Mouse (Mus musculus): ENCODE results near the gene Gpr141. TPM values are rescaled to one million over a fixed set of nuclear protein-coding genes. Genes with fewer than 3 reads are reported as not detected.
"Not testable (repeated sequence)": the region's sequence is repeated elsewhere in the genome, so short reads cannot be mapped to it uniquely, and the experiment has no call there.

Gene Gpr141
- polyA plus RNA-seq, 1 experiment from 2014 or later, result 0.42 TPM

DNA sequence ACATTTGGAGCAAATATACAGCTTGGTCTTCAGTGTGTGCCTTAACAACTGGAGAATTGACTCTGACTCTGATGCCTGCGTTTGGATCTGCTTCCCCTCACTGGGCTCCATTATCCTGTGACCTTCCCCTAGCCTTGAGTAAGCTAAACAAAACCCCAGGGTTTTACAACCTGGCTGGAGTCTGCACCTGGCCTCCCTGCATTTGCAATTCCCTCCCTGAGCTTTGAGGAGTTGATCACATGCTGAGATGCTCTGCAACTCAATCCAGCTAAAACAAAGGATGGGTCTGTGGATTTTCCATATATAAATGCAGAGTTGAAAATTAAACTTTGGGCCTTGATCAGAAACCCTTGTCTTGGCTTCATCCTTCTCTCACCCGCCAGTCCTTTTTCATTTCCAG, 4.8 kb downstream of the Gpr141 start:
- Histone ChIP-seq H3K27me3 (no peaks in the 10 kb centered on the region), H3K27ac (no peak overlapping the region), H3K9ac (no peak overlapping the region), H3K9me3 (no peaks in the 10 kb centered on the region), H3K4me2 (no peak overlapping the region), H3K4me3 (no peak overlapping the region), H3K4me1 (no peaks in the 10 kb centered on the region), H3K36me3 (no peaks in the 10 kb centered on the region)
- WGBS, result 51% methylated on average over 2 of the region's 2 CpGs
- ATAC-seq (ENCODE audit: insufficient number of reproducible peaks, insufficient read depth, low FRiP score, low TSS enrichment, low read depth), result no peak

DNA sequence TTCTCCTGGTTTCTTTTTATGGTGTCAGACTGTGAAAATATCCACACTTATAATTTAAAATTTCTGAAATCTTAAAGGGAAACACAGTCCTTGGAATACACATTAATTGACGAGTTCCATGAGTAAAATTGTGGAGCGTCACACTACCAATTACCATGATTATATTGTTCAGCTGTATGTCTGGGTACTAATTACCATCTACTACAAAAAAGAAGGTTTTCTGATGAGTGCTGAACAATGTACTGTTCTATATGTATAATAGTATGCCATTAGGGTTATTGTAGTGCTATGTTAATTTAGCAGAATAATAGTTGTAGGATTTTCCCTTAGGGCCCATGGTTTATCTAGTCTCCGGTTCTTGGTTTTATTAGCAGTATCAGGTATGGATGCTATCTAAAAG, 29.1 kb downstream of the Gpr141 start:
- Histone ChIP-seq H3K4me3 (no peak overlapping the region), H3K4me1 (no peaks in the 10 kb centered on the region), H3K36me3 (no peaks in the 10 kb centered on the region), H3K4me2 (no peak overlapping the region), H3K9ac (no peak overlapping the region), H3K9me3 (no peaks in the 10 kb centered on the region), H3K27ac (no peak overlapping the region), H3K27me3 (no peaks in the 10 kb centered on the region)
- WGBS, result 86% methylated on average over 3 of the region's 3 CpGs
- ATAC-seq (ENCODE audit: insufficient number of reproducible peaks, insufficient read depth, low FRiP score, low TSS enrichment, low read depth), result no peak

DNA sequence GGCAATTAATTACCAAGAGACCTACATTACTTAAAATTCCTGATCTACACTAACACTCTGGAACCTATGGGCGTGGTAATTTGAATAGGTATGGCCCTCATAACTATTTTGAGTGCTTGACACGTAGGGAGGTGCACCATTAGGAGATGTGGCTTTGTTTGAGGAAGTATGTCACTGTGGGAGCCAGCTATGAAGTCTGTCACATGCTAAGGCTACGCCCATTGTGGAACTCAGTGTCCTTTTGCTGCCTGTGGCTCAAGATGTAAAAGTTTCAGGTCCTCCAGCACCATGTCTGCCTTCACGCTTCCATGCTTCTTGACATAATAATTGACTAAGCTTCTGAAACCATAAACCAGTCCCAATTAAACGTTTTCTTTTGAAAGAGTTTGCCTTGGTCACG, 29.6 kb downstream of the Gpr141 start:
- H3K4me2 ChIP-seq, result no peak overlapping the region
- H3K4me1 ChIP-seq, result no peaks in the 10 kb centered on the region
- no peaks in the 10 kb centered on the region for H3K9me3 ChIP-seq
- no peak for ATAC-seq (ENCODE audit: insufficient number of reproducible peaks, insufficient read depth, low FRiP score, low TSS enrichment, low read depth)
- 68% methylated on average over 6 of the region's 6 CpGs for WGBS
- no peaks in the 10 kb centered on the region for H3K36me3 ChIP-seq
- no peak overlapping the region for H3K27ac ChIP-seq
- H3K27me3 ChIP-seq, result no peaks in the 10 kb centered on the region
- H3K9ac ChIP-seq, result no peak overlapping the region
- H3K4me3 ChIP-seq, result no peak overlapping the region

- H3K9ac ChIP-seq, result no peak overlapping the region
- H3K4me1 ChIP-seq, result no peaks in the 10 kb centered on the region
- 74% methylated on average over 4 of the region's 4 CpGs for WGBS
- no peaks in the 10 kb centered on the region for H3K36me3 ChIP-seq
- H3K4me2 ChIP-seq, result no peak overlapping the region
- no peak overlapping the region for H3K4me3 ChIP-seq
- ATAC-seq (ENCODE audit: insufficient number of reproducible peaks, insufficient read depth, low FRiP score, low TSS enrichment, low read depth), result no peak
- H3K27ac ChIP-seq, result no peak overlapping the region
- no peaks in the 10 kb centered on the region for H3K9me3 ChIP-seq
- H3K27me3 ChIP-seq, result no peaks in the 10 kb centered on the region
These were observed 30.3 kb downstream of the Gpr141 start for GRCm38 (mm10) chr13:19793761-19794160.

- not testable (repeated sequence) for H3K27me3 ChIP-seq; H3K9ac ChIP-seq; H3K36me3 ChIP-seq; H3K4me1 ChIP-seq; H3K4me2 ChIP-seq; H3K27ac ChIP-seq; H3K9me3 ChIP-seq; ATAC-seq (ENCODE audit: insufficient number of reproducible peaks, insufficient read depth, low FRiP score, low TSS enrichment, low read depth); H3K4me3 ChIP-seq
- WGBS, result 21% methylated on average over 1 of the region's 1 CpGs
These were observed 36.1 kb downstream of the Gpr141 start for GRCm38 (mm10) chr13:19787946-19788345.

DNA sequence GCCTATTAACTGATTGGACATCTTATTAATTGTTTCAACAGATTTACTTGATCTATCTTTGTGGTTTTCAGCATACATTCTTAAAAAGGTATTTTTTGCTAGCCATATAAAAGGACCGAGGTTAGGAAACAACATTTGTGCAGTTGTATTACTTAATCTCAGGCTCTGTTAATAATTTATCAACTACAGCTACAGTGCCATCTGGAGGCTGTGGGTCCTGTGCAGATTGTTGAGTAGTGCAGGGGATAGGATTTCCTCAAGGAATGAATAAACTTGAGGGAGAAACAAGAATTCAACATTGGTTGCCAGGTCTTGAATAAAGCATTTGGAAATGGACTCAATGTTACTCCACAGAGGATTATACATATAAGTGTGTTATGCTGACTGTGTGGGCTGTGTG, 53.9 kb downstream of the Gpr141 start:
- Histone ChIP-seq H3K36me3 (no peaks in the 10 kb centered on the region), H3K9me3 (no peaks in the 10 kb centered on the region), H3K4me2 (no peak overlapping the region), H3K27me3 (no peaks in the 10 kb centered on the region), H3K27ac (no peak overlapping the region), H3K4me1 (no peaks in the 10 kb centered on the region), H3K4me3 (no peak overlapping the region), H3K9ac (no peak overlapping the region)
- no peak for ATAC-seq (ENCODE audit: insufficient number of reproducible peaks, insufficient read depth, low FRiP score, low TSS enrichment, low read depth)
- 71% methylated on average over 1 of the region's 1 CpGs for WGBS

DNA sequence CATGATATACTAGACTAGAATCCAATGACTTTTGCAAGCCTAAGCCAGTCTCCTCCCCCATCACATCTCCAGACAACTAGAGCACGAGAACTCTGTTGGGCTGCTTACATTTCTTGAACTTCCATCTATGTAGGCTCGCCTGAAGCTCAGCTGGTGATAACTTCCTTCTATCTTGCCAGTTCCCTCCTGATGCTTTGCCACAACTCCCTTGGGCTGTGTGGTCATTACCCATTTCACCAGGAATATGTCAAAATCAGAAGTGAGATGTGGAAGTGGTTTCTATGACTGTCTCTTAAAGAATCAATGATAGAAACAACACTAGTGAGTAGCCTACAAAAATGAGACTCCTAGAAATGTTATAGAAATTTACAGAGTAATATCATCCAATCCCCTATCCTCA, 56.9 kb downstream of the Gpr141 start:
- 76% methylated on average over 2 of the region's 2 CpGs for WGBS
- ATAC-seq (ENCODE audit: insufficient number of reproducible peaks, insufficient read depth, low FRiP score, low TSS enrichment, low read depth), result no peak
- H3K4me2 ChIP-seq, result no peak overlapping the region

DNA sequence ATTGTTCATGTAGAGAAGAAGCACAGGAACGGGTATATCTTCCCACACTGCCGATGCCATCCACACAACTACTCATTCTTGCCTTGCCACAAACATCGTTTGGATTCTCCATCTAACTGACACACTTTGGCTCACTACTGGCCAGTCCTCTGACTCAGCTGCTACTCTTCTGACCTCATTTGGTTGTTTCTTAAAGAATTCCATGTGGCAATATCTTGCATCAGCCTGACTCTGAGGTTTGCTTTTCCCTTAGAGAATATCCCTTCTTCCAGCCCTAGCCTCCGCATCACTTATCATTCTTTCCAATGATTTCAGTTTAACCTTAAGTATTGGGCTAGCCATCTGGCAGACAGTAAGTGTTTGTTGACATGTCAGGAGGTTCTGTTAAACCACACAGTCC, 59.8 kb downstream of the Gpr141 start:
- ATAC-seq (ENCODE audit: insufficient number of reproducible peaks, insufficient read depth, low FRiP score, low TSS enrichment, low read depth), result no peak
- H3K4me2 ChIP-seq, result no peak overlapping the region
- no peak overlapping the region for H3K4me3 ChIP-seq
- WGBS, result 89% methylated on average over 4 of the region's 4 CpGs
- H3K36me3 ChIP-seq, result no peaks in the 10 kb centered on the region
- H3K9ac ChIP-seq, result no peak overlapping the region
- H3K27me3 ChIP-seq, result no peaks in the 10 kb centered on the region
- no peak overlapping the region for H3K27ac ChIP-seq
- no peaks in the 10 kb centered on the region for H3K4me1 ChIP-seq
- no peaks in the 10 kb centered on the region for H3K9me3 ChIP-seq

More for the DNA sequence above, 56.9 kb downstream of the Gpr141 start:
- Histone ChIP-seq H3K27me3 (no peaks in the 10 kb centered on the region), H3K4me1 (no peaks in the 10 kb centered on the region), H3K27ac (no peak overlapping the region), H3K9ac (no peak overlapping the region), H3K4me3 (no peak overlapping the region), H3K36me3 (no peaks in the 10 kb centered on the region), H3K9me3 (no peaks in the 10 kb centered on the region)

DNA sequence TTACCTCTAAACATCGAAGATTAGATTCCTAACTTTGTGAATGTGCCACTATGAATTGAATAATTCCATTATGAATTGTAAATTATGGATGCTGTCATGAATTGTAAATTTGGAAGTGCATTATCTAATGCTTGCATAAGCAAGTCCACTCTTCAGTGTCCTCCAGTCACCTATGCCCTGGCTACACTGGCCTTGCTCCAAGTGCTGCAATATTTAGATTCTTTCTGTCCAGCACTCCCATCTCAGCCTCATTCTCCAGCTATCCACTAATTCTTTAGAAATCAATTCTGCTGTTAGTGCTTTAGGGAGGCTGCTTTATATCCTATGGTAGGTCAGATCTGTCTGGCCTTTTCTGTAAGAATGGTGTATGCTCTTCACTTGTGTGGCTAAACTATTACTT, 60.8 kb downstream of the Gpr141 start:
- Histone ChIP-seq H3K9me3 (no peaks in the 10 kb centered on the region), H3K27ac (no peak overlapping the region), H3K4me2 (no peak overlapping the region), H3K27me3 (no peaks in the 10 kb centered on the region), H3K4me1 (no peaks in the 10 kb centered on the region), H3K9ac (no peak overlapping the region), H3K4me3 (no peak overlapping the region), H3K36me3 (no peaks in the 10 kb centered on the region)
- no peak for ATAC-seq (ENCODE audit: insufficient number of reproducible peaks, insufficient read depth, low FRiP score, low TSS enrichment, low read depth)
- 91% methylated on average over 1 of the region's 1 CpGs for WGBS

GRCm38 (mm10) chr13:19745741-19746140, 78.3 kb downstream of the Gpr141 start:
- Histone ChIP-seq H3K9ac (no peak overlapping the region), H3K9me3 (no peaks in the 10 kb centered on the region), H3K4me1 (no peaks in the 10 kb centered on the region), H3K27me3 (no peaks in the 10 kb centered on the region), H3K36me3 (no peaks in the 10 kb centered on the region), H3K27ac (no peak overlapping the region), H3K4me2 (no peak overlapping the region), H3K4me3 (no peak overlapping the region)
- WGBS, result 75% methylated on average over 2 of the region's 2 CpGs
- ATAC-seq (ENCODE audit: insufficient number of reproducible peaks, insufficient read depth, low FRiP score, low TSS enrichment, low read depth), result no peak

- no peaks in the 10 kb centered on the region for H3K27me3 ChIP-seq
- H3K9me3 ChIP-seq, result no peaks in the 10 kb centered on the region
- ATAC-seq (ENCODE audit: insufficient number of reproducible peaks, insufficient read depth, low FRiP score, low TSS enrichment, low read depth), result no peak
- WGBS, result 77% methylated on average over 5 of the region's 5 CpGs
- H3K27ac ChIP-seq, result no peak overlapping the region
- H3K4me3 ChIP-seq, result no peak overlapping the region
- H3K9ac ChIP-seq, result no peak overlapping the region
- H3K4me2 ChIP-seq, result no peak overlapping the region
- H3K4me1 ChIP-seq, result no peaks in the 10 kb centered on the region
- H3K36me3 ChIP-seq, result no peaks in the 10 kb centered on the region
These were observed 79.5 kb downstream of the Gpr141 start for GRCm38 (mm10) chr13:19744536-19744935.

DNA sequence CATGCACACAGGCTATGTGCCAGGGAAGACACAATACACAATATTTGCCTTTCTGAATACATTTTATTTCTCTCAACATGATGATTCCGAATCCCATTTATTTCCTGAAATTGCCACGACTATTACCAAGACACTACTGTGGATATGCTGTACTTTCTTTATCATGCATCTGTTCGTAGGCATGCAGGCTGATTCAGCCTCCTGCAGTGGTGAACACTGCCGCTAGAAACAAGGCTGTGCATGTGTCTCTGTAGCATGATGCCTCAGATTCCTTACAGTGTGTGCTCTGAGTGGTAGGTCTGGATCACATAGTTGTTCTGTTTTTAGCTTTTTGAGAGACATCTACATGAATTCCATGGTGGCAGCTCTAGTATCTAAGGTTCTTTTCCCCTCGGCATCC, 89.5 kb downstream of the Gpr141 start:
- H3K4me1 ChIP-seq, result no peaks in the 10 kb centered on the region
- no peak overlapping the region for H3K4me2 ChIP-seq
- no peak overlapping the region for H3K9ac ChIP-seq
- ATAC-seq (ENCODE audit: insufficient number of reproducible peaks, insufficient read depth, low FRiP score, low TSS enrichment, low read depth), result no peak
- no peak overlapping the region for H3K4me3 ChIP-seq
- H3K9me3 ChIP-seq, result no peaks in the 10 kb centered on the region
- H3K36me3 ChIP-seq, result no peaks in the 10 kb centered on the region
- H3K27ac ChIP-seq, result no peak overlapping the region
- WGBS, result 80% methylated on average over 5 of the region's 5 CpGs
- H3K27me3 ChIP-seq, result no peaks in the 10 kb centered on the region

DNA sequence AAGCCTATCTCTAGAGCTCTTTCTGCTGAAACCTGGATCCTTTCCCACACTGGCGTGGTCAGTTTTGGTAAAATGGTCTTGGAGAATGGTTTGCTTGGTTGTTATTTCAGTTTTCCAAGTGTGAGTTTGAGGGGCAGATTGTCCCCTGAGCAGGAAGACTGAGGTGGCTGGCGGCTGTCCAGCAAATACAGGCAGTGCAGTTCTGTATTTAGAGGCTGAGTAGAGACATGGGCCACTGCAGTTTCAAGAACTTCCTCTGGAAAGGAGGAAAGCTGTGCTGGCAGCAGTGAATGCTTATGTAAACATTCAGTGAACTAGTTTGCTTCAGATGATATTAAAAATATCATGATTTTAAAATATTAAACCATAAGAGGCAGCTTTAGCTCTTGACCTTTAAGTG, 93.2 kb downstream of the Gpr141 start:
- Histone ChIP-seq H3K4me3 (no peak overlapping the region), H3K36me3 (no peaks in the 10 kb centered on the region), H3K9ac (no peak overlapping the region), H3K9me3 (no peaks in the 10 kb centered on the region), H3K27me3 (no peaks in the 10 kb centered on the region), H3K27ac (no peak overlapping the region), H3K4me2 (no peak overlapping the region), H3K4me1 (no peaks in the 10 kb centered on the region)
- no peak for ATAC-seq (ENCODE audit: insufficient number of reproducible peaks, insufficient read depth, low FRiP score, low TSS enrichment, low read depth)
- 68% methylated on average over 2 of the region's 2 CpGs for WGBS
